ENCODE assay signal across 27 mouse cellular contexts in genomic region chr12:116193952-116194351, GRCm38 (mm10).
DNase-seq lines count a peak whose midpoint lies in the region; ATAC-seq and TF ChIP-seq lines count a peak whose summit lies in the region.
"Had no signal": no experiment of that assay in that cellular context is flagged by ENCODE, and none has a peak within 500 bp of the region (broad histone marks: within the 10 kb centered on the region; RNA-seq: fewer than 3 reads in every experiment).

No protein-coding gene starts in this region.

- no peak for DNase-seq in cerebellum, adult 2 months
- DNase-seq in cerebellum, postnatal 25 days = no peak
- DNase-seq in heart, adult 11 months = peak; percentile 24
- DNase-seq in embryonic facial prominence, embryonic 10.5 days (ENCODE audit: low spot score) = no peak
- DNase-seq in kidney, adult 18-20 months = no peak
- DNase-seq: adrenal gland, postnatal 10 days; adrenal gland, postnatal 36 days; B cell, adult 2 months; embryo, embryonic 11 days; gastrocnemius, postnatal 10 days; gastrocnemius, postnatal 36 days; heart, postnatal 10 days; heart, postnatal 36 days had no signal

- H3K9me3 ChIP-seq in heart, embryonic 11.5 days (replicated peaks; ENCODE audit: control insufficient read depth, low read length) = no peaks in the 10 kb centered on the region
- no peaks in the 10 kb centered on the region for H3K9me3 ChIP-seq in embryonic facial prominence, embryonic 10.5 days
- no peaks in the 10 kb centered on the region for H3K9me3 ChIP-seq in limb, embryonic 12.5 days
- H3K9me3 ChIP-seq: embryonic facial prominence, embryonic 12.5 days; embryonic facial prominence, embryonic 15.5 days; forebrain, embryonic 12.5 days; G1E; heart, embryonic 12.5 days; heart, embryonic 15.5 days; hindbrain, embryonic 10.5 days; hindbrain, embryonic 13.5 days; intestine, embryonic 15.5 days had no signal

- no peaks in the 10 kb centered on the region for H3K36me3 ChIP-seq in heart, embryonic 11.5 days (ENCODE audit: control insufficient read depth, insufficient read depth, low read length)
- H3K36me3 ChIP-seq in embryonic facial prominence, embryonic 10.5 days (replicated peaks) = no peaks in the 10 kb centered on the region
- no peaks in the 10 kb centered on the region for H3K36me3 ChIP-seq in limb, embryonic 12.5 days
- H3K36me3 ChIP-seq: embryonic facial prominence, embryonic 12.5 days; embryonic facial prominence, embryonic 15.5 days; forebrain, embryonic 12.5 days; G1E; heart, embryonic 12.5 days; heart, embryonic 15.5 days; hindbrain, embryonic 10.5 days; hindbrain, embryonic 13.5 days; intestine, embryonic 15.5 days had no signal

- WGBS in cerebellum, adult 2 months = 32% methylated on average over 6 of the region's 6 CpGs
- WGBS in heart, embryonic 11.5 days (ENCODE audit: insufficient replicate concordance) = 69% methylated on average over 6 of the region's 6 CpGs
- WGBS in embryonic facial prominence, embryonic 10.5 days = 64% methylated on average over 6 of the region's 6 CpGs
- 72% methylated on average over 6 of the region's 6 CpGs for WGBS in limb, embryonic 12.5 days

- H3K4me1 ChIP-seq in cerebellum, adult 2 months (ENCODE audit: control insufficient read depth, insufficient read depth, low read length) = peaks cover 10% of the 10 kb centered on the region
- no peaks in the 10 kb centered on the region for H3K4me1 ChIP-seq in heart, embryonic 11.5 days (ENCODE audit: control insufficient read depth, insufficient read depth, low read length)
- peaks cover 14% of the 10 kb centered on the region for H3K4me1 ChIP-seq in embryonic facial prominence, embryonic 10.5 days
- H3K4me1 ChIP-seq in limb, embryonic 12.5 days (replicated peaks) = 0 out of 2 replicates have a peak, but pooled peaks cover 2% of the 10 kb centered on the region
- H3K4me1 ChIP-seq: embryonic facial prominence, embryonic 12.5 days; embryonic facial prominence, embryonic 15.5 days; heart, embryonic 12.5 days; heart, embryonic 15.5 days; hindbrain, embryonic 13.5 days; intestine, embryonic 15.5 days had no signal

- ATAC-seq in heart, embryonic 11.5 days (replicated peaks; ENCODE audit: insufficient number of reproducible peaks, low FRiP score, low TSS enrichment) = no peak
- ATAC-seq in limb, embryonic 12.5 days (ENCODE audit: insufficient number of reproducible peaks, insufficient read depth, low FRiP score, low TSS enrichment, low read depth) = no peak
- ATAC-seq: forebrain, embryonic 16.5 days; intestine, embryonic 15.5 days; Patski had no signal

- TF ChIP-seq POLR2A in cerebellum, adult 2 months (IDR thresholded peaks at IDR 0.05; ENCODE audit: borderline replicate concordance, insufficient read depth, low read length) = no peak

- TF ChIP-seq CTCF in cerebellum, adult 2 months (IDR thresholded peaks at IDR 0.05; ENCODE audit: borderline replicate concordance, insufficient read depth, low read depth, low read length) = no peak

- H3K4me2 ChIP-seq in heart, embryonic 11.5 days = no peak overlapping the region
- H3K4me2 ChIP-seq in limb, embryonic 12.5 days = no peak overlapping the region
- H3K4me2 ChIP-seq: embryonic facial prominence, embryonic 12.5 days; embryonic facial prominence, embryonic 15.5 days; forebrain, embryonic 12.5 days; heart, embryonic 12.5 days; heart, embryonic 15.5 days; hindbrain, embryonic 13.5 days; intestine, embryonic 15.5 days had no signal

- H3K27me3 ChIP-seq in cerebellum, adult 2 months (ENCODE audit: control insufficient read depth, insufficient read depth, low read length) = no peaks in the 10 kb centered on the region
- H3K27me3 ChIP-seq in heart, embryonic 11.5 days (ENCODE audit: control insufficient read depth, insufficient read depth, low read length) = no peaks in the 10 kb centered on the region
- H3K27me3 ChIP-seq in embryonic facial prominence, embryonic 10.5 days (replicated peaks; ENCODE audit: low read depth, poor library complexity, severe bottlenecking) = no peaks in the 10 kb centered on the region
- H3K27me3 ChIP-seq in limb, embryonic 12.5 days = no peaks in the 10 kb centered on the region
- H3K27me3 ChIP-seq: CH12.LX; embryonic facial prominence, embryonic 12.5 days; embryonic facial prominence, embryonic 15.5 days; forebrain, embryonic 12.5 days; heart, embryonic 12.5 days; heart, embryonic 15.5 days; hindbrain, embryonic 13.5 days; intestine, embryonic 15.5 days; Patski had no signal

- H3K27ac ChIP-seq in cerebellum, adult 2 months (ENCODE audit: insufficient read depth, low read length) = peak overlapping the region; percentile 36
- no peak overlapping the region for H3K27ac ChIP-seq in heart, embryonic 11.5 days (ENCODE audit: low read depth, low read length)
- H3K27ac ChIP-seq in embryonic facial prominence, embryonic 10.5 days (replicated peaks) = peak overlapping the region; percentile 40; the same call in 1 of the 2 replicates
- peak overlapping the region; percentile 56; the same call in 1 of the 2 replicates for H3K27ac ChIP-seq in limb, embryonic 12.5 days
- H3K27ac ChIP-seq: embryonic facial prominence, embryonic 12.5 days; embryonic facial prominence, embryonic 15.5 days; forebrain, embryonic 12.5 days; heart, embryonic 15.5 days; hindbrain, embryonic 10.5 days; hindbrain, embryonic 13.5 days; intestine, embryonic 15.5 days had no signal

- no peak overlapping the region for H3K9ac ChIP-seq in heart, embryonic 11.5 days (ENCODE audit: low read depth, low read length)
- H3K9ac ChIP-seq in limb, embryonic 12.5 days (replicated peaks) = no peak overlapping the region
- H3K9ac ChIP-seq: embryonic facial prominence, embryonic 12.5 days; embryonic facial prominence, embryonic 15.5 days; forebrain, embryonic 12.5 days; heart, embryonic 12.5 days; heart, embryonic 15.5 days; hindbrain, embryonic 13.5 days; intestine, embryonic 15.5 days had no signal

- no peak overlapping the region for H3K4me3 ChIP-seq in cerebellum, adult 2 months (replicated peaks; ENCODE audit: insufficient read depth, low read depth, low read length)
- no peak overlapping the region for H3K4me3 ChIP-seq in heart, embryonic 11.5 days (ENCODE audit: low read depth, low read length)
- H3K4me3 ChIP-seq in embryonic facial prominence, embryonic 10.5 days = no peak overlapping the region
- no peak overlapping the region for H3K4me3 ChIP-seq in limb, embryonic 12.5 days (replicated peaks)
- H3K4me3 ChIP-seq: embryonic facial prominence, embryonic 12.5 days; embryonic facial prominence, embryonic 15.5 days; forebrain, embryonic 12.5 days; heart, embryonic 12.5 days; heart, embryonic 15.5 days; hindbrain, embryonic 10.5 days; hindbrain, embryonic 13.5 days; intestine, embryonic 15.5 days had no signal
